Mouse (Mus musculus) cortical plate, adult 2 months (tissue): ENCODE measurements around the gene Ffar1. TPM values are rescaled to one million over a fixed set of nuclear protein-coding genes. Genes with fewer than 3 reads are reported as not detected.

Experiments used
- H3K27ac ChIP-seq: fragments of 200-500 bp; 2 replicates; pipeline ENCODE4 v1.5.1; 2012; ENCODE audit warnings: low read length, control low read depth, inconsistent platforms; ENCODE audit not compliant: insufficient read depth
- H3K4me1 ChIP-seq: fragments of 200-500 bp; 2 replicates; pipeline ENCODE4 v1.6.1; 2011; ENCODE audit warnings: low read length; ENCODE audit not compliant: control insufficient read depth, insufficient read depth
- H3K4me3 ChIP-seq: fragments of 200-500 bp; 2 replicates; pipeline ENCODE4 v1.5.1; 2011; ENCODE audit warnings: mild to moderate bottlenecking, low read length, control low read depth; ENCODE audit not compliant: insufficient read depth
- CTCF ChIP-seq: fragments of 200-500 bp; IDR thresholded peaks from 2 replicates; pipeline ENCODE4 v1.5.1; 2011; ENCODE audit warnings: mild to moderate bottlenecking, control low read depth, low read length; ENCODE audit not compliant: insufficient read depth; ENCODE audit errors: extremely low read depth
- POLR2A ChIP-seq: fragments of 200-500 bp; IDR thresholded peaks from 2 replicates; pipeline ENCODE4 v1.6.1; 2011; ENCODE audit warnings: mild to moderate bottlenecking, low read length, control low read depth; ENCODE audit not compliant: insufficient read depth; ENCODE audit errors: extremely low read depth
- polyA plus RNA-seq: library from polyadenylated mRNA; depleted of rRNA; stranded (reverse); fragments of >200 nt; gene quantifications from 2 replicates; pipeline ENCODE4 v1.2.3, GENCODE M21; 2012; rRNA removed

Gene Ffar1
- polyA plus RNA-seq, 1 experiment, result 0.02 TPM

- Histone ChIP-seq H3K4me1 (no peaks in the 10 kb centered on the region), H3K4me3 (no peak overlapping the region), H3K27ac (no peak overlapping the region)
- no peak for TF ChIP-seq POLR2A
Measured at GRCm38 (mm10) chr7:30812291-30812807, 49.0 kb downstream of the Ffar1 start.

DNA sequence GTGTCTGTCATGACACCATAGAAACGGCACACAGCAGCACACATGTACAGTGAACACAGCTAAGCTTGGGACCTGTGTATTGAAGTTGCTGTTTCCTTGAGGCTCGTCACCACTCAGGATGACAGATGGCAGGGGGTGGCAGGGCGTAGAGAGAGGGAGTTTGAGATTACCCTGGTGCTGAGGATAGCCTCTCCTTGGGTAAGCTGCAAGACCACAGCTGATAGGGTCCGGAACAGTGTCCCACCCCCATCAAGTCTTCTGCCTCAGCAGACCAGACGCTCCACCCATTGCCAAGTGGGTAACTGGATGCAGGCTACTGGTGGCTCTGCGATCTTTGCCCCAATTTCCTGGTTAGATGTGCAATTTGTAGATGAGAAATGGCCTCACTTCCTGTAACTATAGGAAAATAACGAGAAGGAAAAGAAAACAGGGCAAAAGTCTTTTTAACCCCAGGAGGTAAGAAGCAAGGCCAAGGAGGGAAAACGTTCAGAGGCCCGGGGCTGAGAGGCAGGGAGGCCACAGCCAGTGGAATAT is 49.5 kb downstream of the Ffar1 start:
- H3K4me1 ChIP-seq, result no peaks in the 10 kb centered on the region
- no peak overlapping the region for H3K4me3 ChIP-seq
- no peak for TF ChIP-seq POLR2A
- TF ChIP-seq CTCF, result no peak
- H3K27ac ChIP-seq, result no peak overlapping the region

DNA sequence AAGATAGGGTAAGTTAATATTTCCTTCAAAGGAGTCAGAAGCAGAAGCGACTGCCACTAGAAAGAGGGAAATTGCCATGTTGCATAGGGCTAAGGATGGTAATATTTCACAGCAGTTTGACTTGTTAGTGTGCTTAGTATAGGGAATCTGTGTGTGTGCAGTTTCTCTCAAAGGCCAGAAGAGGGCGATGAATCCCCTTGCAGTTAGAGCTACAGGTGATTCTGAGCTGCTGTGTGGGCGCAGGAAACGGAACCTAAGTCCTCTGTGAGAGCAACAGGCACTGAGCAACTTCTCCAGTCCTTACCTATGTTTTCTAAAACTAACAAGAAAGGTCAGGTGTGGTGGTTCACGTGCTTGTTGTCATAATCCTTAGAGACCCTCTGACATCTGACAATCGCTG is 51.0 kb downstream of the Ffar1 start:
- H3K4me1 ChIP-seq, result no peaks in the 10 kb centered on the region

More for the DNA sequence above, 51.0 kb downstream of the Ffar1 start:
- no peak overlapping the region for H3K27ac ChIP-seq
- TF ChIP-seq POLR2A (no peak), CTCF (no peak)
- no peak overlapping the region for H3K4me3 ChIP-seq

Other genes starting within 250 kb of the Ffar1 start
- gene Upk1a, start 248.7 kb downstream of the Ffar1 start, polyA plus RNA-seq, result 2.0 and 2.1 TPM in 2 replicates
- 1,068 and 1,150 TPM in 2 replicates for gene Cox6b1, start 235.4 kb downstream of the Ffar1 start, polyA plus RNA-seq
- gene Etv2, start 225.7 kb downstream of the Ffar1 start, polyA plus RNA-seq, result not detected in 2 replicates
- gene Rbm42, start 211.2 kb downstream of the Ffar1 start, polyA plus RNA-seq, result 59.7 and 60.1 TPM in 2 replicates
- gene Haus5, start 196.6 kb downstream of the Ffar1 start, polyA plus RNA-seq, result 7.6 and 9.4 TPM in 2 replicates
- not detected in 2 replicates for gene Pmis2, start 190.0 kb downstream of the Ffar1 start, polyA plus RNA-seq
- not detected in 2 replicates for gene 2200002J24Rik, start 162.6 kb downstream of the Ffar1 start, polyA plus RNA-seq
- gene Atp4a, start 149.4 kb downstream of the Ffar1 start, polyA plus RNA-seq, result 0.73 and 1.0 TPM in 2 replicates
- gene Tmem147, start 132.0 kb downstream of the Ffar1 start, polyA plus RNA-seq, result 189 and 190 TPM in 2 replicates
- not detected in 2 replicates for gene Gapdhs, start 117.9 kb downstream of the Ffar1 start, polyA plus RNA-seq
- gene Sbsn, start 110.1 kb downstream of the Ffar1 start, polyA plus RNA-seq, result 8.4 and 8.6 TPM in 2 replicates
- 3.3 and 9.6 TPM in 2 replicates for gene Dmkn, start 97.8 kb downstream of the Ffar1 start, polyA plus RNA-seq
- not detected in 2 replicates for gene Krtdap, start 73.7 kb downstream of the Ffar1 start, polyA plus RNA-seq
- 0.09 and 0.38 TPM in 2 replicates for gene Ffar2, start 37.8 kb downstream of the Ffar1 start, polyA plus RNA-seq
- gene Ffar3, start 5.4 kb downstream of the Ffar1 start, polyA plus RNA-seq, result 0.13 TPM in 1 of 2 replicates, not detected in the other
- gene Cd22, start 18.8 kb upstream of the Ffar1 start, polyA plus RNA-seq, result 0.15 and 0.83 TPM in 2 replicates
- gene Mag, start 53.3 kb upstream of the Ffar1 start, polyA plus RNA-seq, result 412 and 613 TPM in 2 replicates
- not detected in 2 replicates for gene Hamp2, start 63.1 kb upstream of the Ffar1 start, polyA plus RNA-seq
- gene Hamp, start 82.5 kb upstream of the Ffar1 start, polyA plus RNA-seq, result not detected in 2 replicates
- gene Usf2, start 95.2 kb upstream of the Ffar1 start, polyA plus RNA-seq, result 202 and 241 TPM in 2 replicates
- gene Lsr, start 111.9 kb upstream of the Ffar1 start, polyA plus RNA-seq, result 10.2 and 11.3 TPM in 2 replicates
- 0.15 and 0.38 TPM in 2 replicates for gene Fam187b, start 112.2 kb upstream of the Ffar1 start, polyA plus RNA-seq
- 52.7 and 62.8 TPM in 2 replicates for gene Fxyd5, start 180.9 kb upstream of the Ffar1 start, polyA plus RNA-seq
- 378 and 426 TPM in 2 replicates for gene Fxyd7, start 189.9 kb upstream of the Ffar1 start, polyA plus RNA-seq
- gene Fxyd1, start 195.6 kb upstream of the Ffar1 start, polyA plus RNA-seq, result 141 and 156 TPM in 2 replicates
- 35.6 and 37.5 TPM in 2 replicates for gene Lgi4, start 197.8 kb upstream of the Ffar1 start, polyA plus RNA-seq
- gene Fxyd3, start 215.1 kb upstream of the Ffar1 start, polyA plus RNA-seq, result 0.59 and 1.0 TPM in 2 replicates